Mouse (Mus musculus): ENCODE measurements around the gene Rhox12.

DNA sequence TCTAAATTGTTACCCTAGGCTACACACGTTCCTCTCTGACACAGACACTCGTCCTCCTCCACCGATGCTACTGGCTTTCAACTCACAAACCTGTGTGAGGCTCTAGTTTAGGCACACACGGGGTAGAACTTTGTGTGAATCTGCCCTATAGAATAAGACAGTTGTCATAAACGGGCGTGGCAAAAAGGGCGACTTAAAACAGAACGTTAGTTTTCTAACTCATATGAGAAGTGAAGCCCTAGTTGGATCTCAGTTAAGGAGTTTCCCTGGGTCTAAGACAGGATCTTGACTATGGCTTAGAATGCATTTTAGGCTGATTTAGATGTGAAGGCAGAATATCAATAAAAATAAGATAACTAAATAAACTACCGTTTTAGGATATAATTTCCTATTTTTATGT lies 25.7 kb downstream of the Rhox12 start, which contains the start of gene Rhox11:
- TF ChIP-seq CTCF (IDR thresholded peaks at IDR 0.05; ENCODE audit: control insufficient read depth, insufficient read depth, low read length) (no peak), POLR2A (IDR thresholded peaks at IDR 0.05; ENCODE audit: borderline replicate concordance, control insufficient read depth, low read depth, low read length) (no peak)

Measured in bone marrow, adult 2 months (tissue).